Mouse (Mus musculus) activated CD4-positive, CD25-positive, alpha-beta regulatory T cell, adult 4 months (primary cell): ENCODE measurements around the gene Mfap4. TPM values are rescaled to one million over a fixed set of nuclear protein-coding genes. Genes with fewer than 3 reads are reported as not detected.

Source experiments
- ATAC-seq: one replicate; pipeline ENCODE4 v1.8.0; 2017
- polyA plus RNA-seq, 2 experiments: library from polyadenylated mRNA; unstranded; fragments of 100-300 nt; shearing (Covaris generic); gene quantifications; one replicate each; pipeline ENCODE4 v1.2.1; 2017

Gene Mfap4
- polyA plus RNA-seq, result not detected

GRCm38 (mm10) chr11:61484613-61485540 lies at the start of gene Mfap4:
Gene Mfap4, plus strand, starts transcription at chr11:61485431.
- ATAC-seq, result no peak

DNA sequence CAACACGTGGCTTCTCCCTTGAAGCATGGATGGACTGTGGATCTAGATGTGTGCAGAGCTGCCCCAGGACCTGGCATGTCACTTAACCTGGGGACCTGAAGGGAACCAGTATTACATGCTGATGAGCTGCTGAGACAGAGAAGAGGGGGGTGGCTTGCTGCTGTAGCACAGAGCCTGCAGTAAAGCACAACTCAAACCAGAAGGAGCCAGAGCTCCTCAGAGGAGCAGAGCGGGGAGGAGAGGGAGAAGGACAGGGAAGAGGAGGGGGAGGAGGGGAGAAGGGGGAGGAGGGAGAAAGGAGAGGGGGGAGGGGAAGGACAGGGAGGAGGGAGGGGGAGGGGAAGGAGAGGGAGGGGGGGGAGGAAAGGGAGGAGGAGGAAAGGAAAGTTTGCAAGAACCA lies 48.9 kb upstream of the Mfap4 start:
- no peak for ATAC-seq

DNA sequence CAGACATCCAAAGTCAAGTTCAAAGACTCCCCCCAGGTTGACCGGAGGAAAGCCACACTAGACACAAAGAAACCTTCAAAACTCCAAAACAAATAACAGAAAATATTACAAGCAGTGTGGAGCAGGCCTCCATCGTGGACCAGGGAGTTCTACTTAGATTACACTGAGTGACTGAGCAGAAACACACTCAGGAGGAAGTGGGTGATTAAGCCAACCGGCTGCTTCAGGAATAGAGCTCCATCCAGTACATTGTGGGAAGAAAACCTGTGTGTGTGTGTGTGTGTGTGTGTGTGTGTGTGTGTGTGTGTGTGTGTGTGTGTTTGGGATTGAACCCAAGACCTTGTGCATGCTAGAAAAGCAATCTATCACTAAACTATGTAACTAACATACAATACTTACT lies 46.1 kb upstream of the Mfap4 start:
- ATAC-seq, result no peak

GRCm38 (mm10) chr11:61440416-61440815 lies 44.8 kb upstream of the Mfap4 start:
- ATAC-seq, result no peak

DNA sequence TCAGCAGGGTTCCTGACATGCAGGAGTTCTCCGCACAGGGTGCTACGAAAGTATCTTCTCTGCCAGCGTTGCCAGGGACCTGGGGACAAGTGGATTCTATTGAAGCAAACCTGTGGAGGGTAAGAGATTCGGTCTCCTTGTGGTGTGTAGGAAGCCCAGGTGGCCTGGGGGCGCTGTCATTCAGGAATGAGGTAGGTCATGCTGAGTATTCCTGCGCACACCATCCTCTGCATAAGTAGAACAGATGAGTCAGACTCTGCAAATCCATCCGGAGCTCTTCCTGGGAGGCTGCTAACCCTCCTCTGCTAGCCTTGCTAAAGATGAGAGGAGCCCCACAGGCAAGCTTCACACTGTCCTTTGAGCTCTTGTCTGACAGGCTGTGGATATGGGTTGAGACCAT lies 43.6 kb upstream of the Mfap4 start:
- no peak for ATAC-seq

- ATAC-seq, result no peak
These were observed 41.4 kb upstream of the Mfap4 start for GRCm38 (mm10) chr11:61443807-61444206.

DNA sequence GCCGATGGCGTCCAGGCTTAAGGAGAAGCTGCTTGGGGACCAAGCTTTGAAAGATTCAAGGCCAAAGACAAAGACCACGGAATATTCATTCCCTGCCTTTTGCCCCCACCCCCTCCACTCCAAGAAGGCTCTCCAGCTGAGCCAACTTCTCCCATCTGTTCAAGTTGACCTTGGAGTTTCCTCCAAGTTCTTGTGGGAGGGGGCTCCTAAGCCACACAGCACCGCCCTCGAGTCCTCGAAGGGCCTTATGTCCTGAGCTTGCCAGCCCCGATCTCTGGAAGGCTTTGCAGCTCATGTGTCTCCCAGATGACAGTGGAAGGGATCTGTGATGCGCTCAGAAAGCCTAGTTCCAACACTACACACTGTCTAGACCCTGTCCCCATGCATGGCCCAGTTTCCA lies 37.9 kb upstream of the Mfap4 start:
- no peak for ATAC-seq

DNA sequence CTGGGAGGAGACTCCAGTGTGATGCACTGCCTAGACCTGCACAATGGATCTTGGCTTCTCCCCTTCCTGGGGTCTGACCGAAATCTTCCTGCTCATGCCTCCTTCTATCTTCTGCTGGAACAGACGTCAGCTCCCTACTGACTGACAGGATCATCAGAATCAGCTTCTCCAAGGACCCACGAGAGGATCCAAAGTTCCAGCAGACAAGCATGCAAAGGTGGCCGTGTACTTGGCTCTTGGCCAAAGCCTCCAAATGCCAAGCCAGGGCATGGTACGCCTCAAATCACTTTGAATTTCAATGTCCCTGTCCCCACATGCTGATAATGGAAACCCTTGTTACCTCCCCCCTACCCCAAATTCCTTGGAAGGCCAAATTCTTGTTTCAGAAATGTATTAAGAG lies 37.2 kb upstream of the Mfap4 start:
- ATAC-seq, result no peak

GRCm38 (mm10) chr11:61448599-61449225 lies 36.5 kb upstream of the Mfap4 start:
- no peak for ATAC-seq

GRCm38 (mm10) chr11:61449499-61450292 lies 35.5 kb upstream of the Mfap4 start:
- no peak for ATAC-seq

- ATAC-seq, result no peak
These were observed 21.2 kb upstream of the Mfap4 start for GRCm38 (mm10) chr11:61464071-61464470.

DNA sequence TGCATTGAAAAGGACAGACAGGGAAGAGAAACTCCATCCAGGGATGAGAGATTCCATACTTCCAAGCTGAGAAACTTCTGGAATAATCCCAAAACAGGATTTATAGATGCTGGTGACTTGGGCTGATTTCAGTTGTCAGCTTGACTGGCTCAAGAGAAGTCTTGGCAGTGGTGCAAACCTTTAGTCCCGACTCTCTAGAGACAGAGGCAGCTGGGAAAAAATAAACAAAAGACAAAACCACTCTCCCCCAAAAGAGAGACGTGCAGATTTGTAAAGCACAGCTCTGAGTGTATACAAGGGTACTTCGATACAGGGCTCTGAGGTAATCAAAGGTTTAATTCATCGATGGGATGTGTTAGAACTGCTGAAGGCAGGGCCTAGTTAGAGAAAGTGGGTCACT lies 19.8 kb upstream of the Mfap4 start:
- ATAC-seq, result no peak

DNA sequence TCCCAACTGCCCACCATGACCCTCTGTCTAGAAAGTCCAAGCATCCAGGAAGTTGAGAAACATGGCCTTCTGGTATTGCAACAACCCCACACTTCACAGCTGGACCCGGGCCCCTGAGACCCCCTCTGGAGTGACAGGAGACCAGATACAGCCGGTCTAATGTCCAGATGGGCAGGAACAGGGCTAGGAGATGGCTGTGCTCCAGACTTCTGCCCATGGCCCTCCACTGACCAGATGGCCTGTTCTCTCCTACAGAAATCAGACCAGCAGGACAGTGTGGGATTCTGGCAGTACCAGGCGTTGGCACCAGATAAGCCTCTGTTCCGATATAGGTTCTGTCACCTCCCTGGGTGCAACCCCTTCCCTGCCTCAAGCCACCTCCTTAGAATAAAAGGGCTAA lies 16.7 kb upstream of the Mfap4 start:
- ATAC-seq, result no peak

DNA sequence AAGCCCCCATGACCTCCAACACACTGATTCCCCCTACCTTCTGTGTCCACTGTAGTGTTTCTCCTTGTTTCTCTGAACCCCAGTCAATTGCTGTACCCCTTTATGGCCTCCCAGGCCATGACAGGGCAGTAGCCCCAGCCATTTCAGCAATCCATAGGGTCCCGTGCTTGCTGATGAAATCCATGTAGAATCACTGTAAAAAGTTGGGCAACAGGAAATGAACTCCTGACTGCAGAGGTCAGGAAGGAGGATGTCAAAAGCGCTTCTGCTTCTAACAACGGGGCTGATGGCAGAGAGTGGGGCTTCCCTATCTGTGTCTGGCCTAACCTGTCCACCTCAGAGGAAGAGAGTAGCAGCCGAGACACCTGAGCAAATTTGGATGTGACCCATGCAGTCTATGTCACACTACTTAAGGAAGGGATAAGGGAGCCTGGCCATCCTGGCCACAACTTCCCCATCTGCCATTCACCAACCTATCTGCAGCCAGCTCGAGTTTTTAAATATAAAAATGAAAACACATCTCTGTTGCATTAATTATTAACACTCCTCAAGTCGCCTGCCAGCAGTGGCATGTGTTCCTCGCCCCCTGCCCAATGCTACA lies 15.8 kb upstream of the Mfap4 start:
- no peak for ATAC-seq

GRCm38 (mm10) chr11:61470880-61471279 lies 14.4 kb upstream of the Mfap4 start:
- no peak for ATAC-seq

DNA sequence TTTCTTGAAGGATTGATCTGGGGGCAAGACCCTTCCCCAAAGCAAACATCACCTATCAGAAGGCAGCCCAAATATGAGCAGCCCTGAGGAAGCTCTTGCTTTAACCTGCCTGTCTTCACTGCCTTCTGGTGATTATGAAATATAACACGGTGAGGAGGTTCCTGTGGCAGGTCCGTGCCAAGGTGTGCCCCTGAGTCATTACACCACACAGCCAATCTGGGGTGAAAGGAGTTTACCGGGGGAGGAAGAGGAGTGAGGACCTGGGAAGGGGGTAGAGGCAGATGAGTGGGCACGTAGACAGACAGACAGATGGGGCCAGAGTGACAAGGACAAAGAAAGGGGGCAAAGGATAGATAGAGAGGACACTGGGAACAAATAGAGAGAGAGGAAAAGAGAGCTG lies 11.6 kb upstream of the Mfap4 start:
- no peak for ATAC-seq

DNA sequence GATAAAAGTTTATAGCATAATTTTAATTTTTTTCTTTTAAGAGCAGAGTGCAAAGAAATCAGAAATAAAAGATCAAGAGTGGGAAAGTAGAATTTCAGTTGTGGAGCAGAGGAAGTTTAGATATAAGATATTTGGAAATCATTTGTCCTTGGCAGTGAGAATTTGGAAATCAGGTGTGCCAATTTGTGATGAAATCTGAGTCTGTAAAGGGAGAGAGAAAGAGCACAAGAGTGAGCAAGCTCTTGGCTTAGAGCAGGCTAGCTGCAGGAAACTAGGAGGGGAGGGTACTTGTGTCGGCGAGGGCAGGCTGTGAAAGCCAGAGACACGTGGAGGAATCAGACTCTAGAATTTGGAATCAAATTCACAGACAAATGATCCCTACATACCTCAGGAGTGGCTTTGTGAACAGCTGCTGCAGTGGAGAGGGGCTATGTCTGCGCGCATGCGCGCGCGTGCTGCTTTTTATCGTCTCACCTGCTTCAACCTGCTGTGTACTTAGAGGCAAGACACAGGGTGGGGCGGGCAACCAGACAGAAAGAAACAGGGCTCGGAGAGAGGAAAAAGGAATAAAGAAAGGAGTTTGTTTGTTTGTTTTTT lies 8.3 kb upstream of the Mfap4 start:
- ATAC-seq, result no peak

DNA sequence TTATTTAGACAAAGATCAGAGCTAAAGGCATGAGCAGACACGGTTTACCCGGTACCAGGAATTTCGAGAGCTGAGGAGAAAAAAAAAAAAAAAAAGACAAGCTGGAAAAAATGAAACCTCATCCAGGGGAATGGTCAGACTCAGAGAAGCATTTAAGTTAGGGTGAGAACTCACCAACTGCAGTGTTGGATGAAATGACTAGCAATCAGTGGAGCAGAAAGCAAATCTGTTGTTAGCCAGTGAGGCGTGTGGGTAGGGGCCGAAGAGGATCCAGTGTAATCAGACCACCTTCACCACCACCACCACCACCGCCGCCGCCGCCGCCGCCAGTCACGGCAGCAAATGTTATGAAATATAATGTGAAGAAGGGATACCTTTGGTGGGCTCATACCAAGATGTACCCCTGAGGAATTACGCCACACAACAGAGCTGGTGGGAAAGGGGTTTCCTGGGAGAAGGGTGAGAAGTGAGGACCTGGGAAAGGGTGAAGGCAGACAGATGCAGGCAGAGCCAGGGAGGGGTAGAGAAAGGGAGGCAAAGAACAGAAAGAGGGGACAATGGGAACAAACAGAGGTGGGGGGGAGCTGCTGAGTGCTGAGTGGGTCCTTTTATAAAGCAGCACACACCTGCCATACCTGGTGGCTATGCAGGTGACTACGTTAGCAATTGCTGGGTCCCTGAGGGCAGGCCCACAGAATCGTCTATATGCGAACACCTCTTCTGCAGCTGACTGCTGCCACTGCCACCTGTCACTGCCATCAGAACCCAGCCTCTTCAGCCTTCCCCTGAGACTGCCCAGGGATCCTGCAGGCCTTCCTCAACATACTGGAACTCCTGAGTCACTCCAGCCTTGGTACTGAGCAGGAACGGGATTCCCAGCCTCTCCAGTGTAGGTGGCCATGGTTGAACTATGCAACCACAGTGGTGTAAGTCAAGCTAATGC lies 7.4 kb upstream of the Mfap4 start:
- no peak for ATAC-seq

GRCm38 (mm10) chr11:61478788-61479187 lies 6.4 kb upstream of the Mfap4 start:
- ATAC-seq, result no peak

DNA sequence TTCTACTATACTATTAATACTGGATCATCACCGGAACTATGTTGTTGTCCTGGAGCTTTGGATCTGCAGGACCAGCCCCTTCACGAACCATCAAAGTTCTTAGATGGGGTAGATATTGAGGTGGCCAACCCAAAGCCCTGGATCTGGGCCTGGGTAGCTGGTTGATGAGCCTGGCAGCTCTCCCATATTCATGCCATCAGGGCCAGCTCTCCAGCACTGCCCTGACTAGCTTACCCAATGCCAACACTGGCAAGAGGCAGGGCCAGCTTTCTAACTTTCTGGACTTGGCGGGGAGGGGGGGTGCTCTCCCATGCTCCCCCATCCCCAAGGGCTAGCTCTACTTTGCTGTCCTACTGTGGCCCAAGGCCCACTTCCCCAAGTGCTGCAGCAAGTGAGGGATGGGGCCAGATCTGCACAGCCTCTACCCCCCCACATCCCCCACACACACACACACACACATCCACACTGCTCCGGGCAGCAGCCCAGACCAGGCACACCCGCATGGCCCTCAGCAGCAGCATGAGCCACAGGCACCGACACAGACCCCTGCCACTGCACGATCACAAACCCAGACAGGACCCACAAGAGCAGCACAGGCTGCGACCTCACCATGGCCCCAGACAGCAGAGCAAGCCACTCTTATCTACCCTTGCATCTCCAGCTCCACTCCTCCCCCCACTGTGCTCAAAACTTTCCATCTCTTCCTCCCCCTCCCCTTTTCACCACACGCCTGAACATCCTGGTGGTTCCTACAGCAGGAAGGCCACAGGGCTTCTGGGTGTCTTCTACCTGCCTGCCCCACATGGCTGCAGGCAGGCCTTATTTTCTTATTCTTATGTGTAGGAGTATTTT lies 3.8 kb upstream of the Mfap4 start:
- ATAC-seq, result peak; percentile 43
